Mouse (Mus musculus) embryonic facial prominence, embryonic 15.5 days (tissue): ENCODE results near the gene 1700001C02Rik. TPM values are rescaled to one million over a fixed set of nuclear protein-coding genes. Genes with fewer than 3 reads are reported as not detected.

Source experiments
- ATAC-seq: fragments of 200-750 bp; cut with Nextera tagmentation; 2 replicates; pipeline ENCODE4 v1.8.0; 2017; ENCODE audit warnings: low read depth, moderate TSS enrichment; ENCODE audit not compliant: insufficient number of reproducible peaks, low FRiP score, low TSS enrichment
- H3K27ac ChIP-seq: fragments of 300-500 bp; sonication (generic); replicated peaks from 2 replicates; pipeline ENCODE4 v1.5.1; 2015; ENCODE audit warnings: mild to moderate bottlenecking, inconsistent platforms
- H3K27me3 ChIP-seq: fragments of 300-500 bp; sonication (generic); 2 replicates; pipeline ENCODE4 v1.6.1; 2015; ENCODE audit warnings: inconsistent platforms
- H3K36me3 ChIP-seq: fragments of 300-500 bp; sonication (generic); 2 replicates; pipeline ENCODE4 v1.6.1; 2015; ENCODE audit warnings: mild to moderate bottlenecking, inconsistent platforms
- H3K4me1 ChIP-seq: fragments of 300-500 bp; sonication (generic); 2 replicates; pipeline ENCODE4 v1.6.1; 2015; ENCODE audit warnings: inconsistent platforms
- H3K4me2 ChIP-seq: fragments of 300-500 bp; sonication (generic); replicated peaks from 2 replicates; pipeline ENCODE4 v1.6.1; 2015; ENCODE audit warnings: mild to moderate bottlenecking, inconsistent platforms
- H3K4me3 ChIP-seq: fragments of 300-500 bp; sonication (generic); replicated peaks from 2 replicates; pipeline ENCODE4 v1.5.1; 2015; ENCODE audit warnings: mild to moderate bottlenecking, inconsistent platforms
- H3K9ac ChIP-seq: fragments of 300-500 bp; sonication (generic); 2 replicates; pipeline ENCODE4 v1.6.1; 2015; ENCODE audit warnings: inconsistent platforms
- H3K9me3 ChIP-seq: fragments of 300-500 bp; sonication (generic); replicated peaks from 2 replicates; pipeline ENCODE4 v1.6.1; 2016; ENCODE audit warnings: inconsistent platforms
- WGBS: fragments of 180-500 bp; shearing (Covaris S2); methylation state at CpG from one replicate; pipeline ENCODE4 v1.1.7; 2015; 5-methylcytosine and 5-hydroxymethylcytosine counted together
- polyA plus RNA-seq: library from polyadenylated mRNA; unstranded; fragments of >200 nt; fragmentation: Nextera tagmentation; extraction: Ambion mirVana; gene quantifications from 2 replicates; pipeline ENCODE4 v1.2.1, GENCODE M21; 2015

Gene 1700001C02Rik
- polyA plus RNA-seq, 1 experiment from 2014 or later = 19.1 TPM

GRCm38 (mm10) chr5:30461821-30462220, 4.0 kb upstream of the 1700001C02Rik start, which contains the start of gene Otof:
Gene Otof (minus strand): TSS chr5:30461932.
- Histone ChIP-seq H3K4me3 (no peak within 1 kb of the TSS), H3K27ac (no peak within 1 kb of the TSS), H3K4me1 (peaks cover 21% of the 10 kb centered on the region), H3K36me3 (no peaks in the 10 kb centered on the region), H3K9ac (no peak within 1 kb of the TSS), H3K4me2 (no peak within 1 kb of the TSS), H3K27me3 (peaks cover 21% of the 10 kb centered on the region), H3K9me3 (no peaks in the 10 kb centered on the region)
- peak; percentile 79 for ATAC-seq
- 6% methylated on average over 12 of the region's 12 CpGs for WGBS

DNA sequence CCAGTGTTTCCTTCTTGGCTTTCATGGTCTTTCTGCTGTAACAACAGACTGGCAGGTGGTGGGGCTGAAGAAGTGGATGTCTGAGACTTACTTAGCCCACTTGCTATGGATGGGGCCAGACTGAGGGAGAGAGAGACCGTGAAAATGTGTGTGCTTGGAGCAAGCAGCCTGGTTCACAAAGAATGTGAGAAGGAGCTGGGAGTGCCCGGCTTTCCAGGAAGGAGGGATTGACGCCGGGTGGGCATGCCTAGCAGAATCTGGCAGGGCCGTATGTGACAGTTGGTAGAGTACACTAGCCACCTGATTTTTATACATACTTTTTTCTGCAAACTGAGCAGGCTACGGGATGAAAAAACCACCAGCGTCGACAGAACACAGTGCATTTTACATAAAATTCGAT, 468 bp downstream of the 1700001C02Rik start:
- Histone ChIP-seq H3K27ac (no peak overlapping the region), H3K4me3 (peak overlapping the region; percentile 22), H3K9ac (no peak overlapping the region), H3K27me3 (peaks cover 22% of the 10 kb centered on the region), H3K4me1 (peaks cover 22% of the 10 kb centered on the region), H3K4me2 (peak overlapping the region; percentile 44), H3K9me3 (no peaks in the 10 kb centered on the region), H3K36me3 (no peaks in the 10 kb centered on the region)
- 18% methylated on average over 9 of the region's 9 CpGs for WGBS
- ATAC-seq = no peak

- Histone ChIP-seq H3K4me1 (peaks cover 14% of the 10 kb centered on the region), H3K27ac (no peak overlapping the region), H3K36me3 (no peaks in the 10 kb centered on the region), H3K4me3 (no peak overlapping the region), H3K4me2 (no peak overlapping the region), H3K9ac (no peak overlapping the region), H3K27me3 (peaks cover 9% of the 10 kb centered on the region; the same call in 1 of the 2 replicates), H3K9me3 (no peaks in the 10 kb centered on the region)
- ATAC-seq = no peak
- WGBS = 44% methylated on average over 6 of the region's 6 CpGs
Observed at GRCm38 (mm10) chr5:30470454-30470853, 4.6 kb downstream of the 1700001C02Rik start.

DNA sequence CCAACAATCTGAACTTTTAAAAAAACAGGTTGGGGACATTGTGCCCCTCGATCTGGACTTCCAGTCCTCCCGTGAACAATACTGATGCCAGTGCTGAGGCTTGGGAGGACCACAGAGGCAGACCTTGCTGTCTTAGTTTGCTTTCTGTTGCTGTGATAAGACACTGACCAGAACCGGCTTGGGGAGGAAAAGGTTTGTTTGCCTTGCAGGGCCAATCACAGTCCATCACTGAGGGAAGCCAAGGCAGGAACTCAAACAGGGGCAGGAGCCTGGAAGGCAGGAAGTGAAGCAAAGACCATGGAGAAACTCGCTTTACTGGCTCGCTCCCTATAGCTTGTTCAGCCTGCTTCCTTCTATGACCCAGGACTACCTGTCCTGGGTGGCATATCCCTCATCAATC, 6.3 kb downstream of the 1700001C02Rik start:
- H3K9ac ChIP-seq = no peak overlapping the region
- 70% methylated on average over 5 of the region's 5 CpGs for WGBS
- no peak for ATAC-seq

DNA sequence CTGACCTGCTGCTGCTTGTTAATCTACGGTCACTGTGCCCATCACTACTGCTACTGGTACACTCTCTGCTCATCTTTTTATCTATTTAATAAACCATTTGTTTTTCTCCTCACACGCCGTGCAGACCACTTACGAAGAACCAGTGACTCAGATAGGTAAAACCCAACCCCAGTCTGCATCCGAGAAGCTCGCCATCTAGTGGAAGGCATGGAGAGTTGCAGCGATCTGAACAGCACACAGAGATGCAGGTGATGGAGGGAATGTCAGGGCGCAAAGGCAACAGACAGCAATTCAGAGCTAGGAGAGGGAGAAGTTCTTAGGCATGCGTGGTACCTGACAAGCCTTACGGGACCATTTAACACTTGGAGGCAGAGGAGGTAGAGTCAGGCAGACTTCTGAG, 10.7 kb downstream of the 1700001C02Rik start:
- no peak for ATAC-seq
- no peak overlapping the region for H3K4me2 ChIP-seq
- H3K9ac ChIP-seq = no peak overlapping the region
- no peaks in the 10 kb centered on the region for H3K36me3 ChIP-seq
- WGBS = 38% methylated on average over 10 of the region's 10 CpGs
- H3K4me3 ChIP-seq = no peak overlapping the region
- no peaks in the 10 kb centered on the region for H3K9me3 ChIP-seq
- H3K27ac ChIP-seq = no peak overlapping the region
- H3K27me3 ChIP-seq = no peaks in the 10 kb centered on the region
- no peaks in the 10 kb centered on the region for H3K4me1 ChIP-seq

More for the DNA sequence above, 6.3 kb downstream of the 1700001C02Rik start:
- Histone ChIP-seq H3K27ac (no peak overlapping the region), H3K4me2 (no peak overlapping the region), H3K36me3 (no peaks in the 10 kb centered on the region), H3K4me1 (peaks cover 5% of the 10 kb centered on the region; the same call in 1 of the 2 replicates), H3K27me3 (no peaks in the 10 kb centered on the region), H3K4me3 (no peak overlapping the region), H3K9me3 (no peaks in the 10 kb centered on the region)

GRCm38 (mm10) chr5:30482319-30482718, 16.5 kb downstream of the 1700001C02Rik start:
- Histone ChIP-seq H3K4me1 (0 out of 2 replicates have a peak, but pooled peaks cover 3% of the 10 kb centered on the region), H3K9ac (no peak overlapping the region), H3K27ac (no peak overlapping the region), H3K4me3 (no peak overlapping the region), H3K36me3 (no peaks in the 10 kb centered on the region), H3K9me3 (no peaks in the 10 kb centered on the region), H3K4me2 (no peak overlapping the region), H3K27me3 (no peaks in the 10 kb centered on the region)
- 14% methylated on average over 5 of the region's 5 CpGs for WGBS
- no peak for ATAC-seq

- WGBS = 74% methylated on average over 8 of the region's 8 CpGs
- no peaks in the 10 kb centered on the region for H3K27me3 ChIP-seq
Observed at GRCm38 (mm10) chr5:30483533-30483932, 17.7 kb downstream of the 1700001C02Rik start.

GRCm38 (mm10) chr5:30484591-30484990, 18.7 kb downstream of the 1700001C02Rik start:
- ATAC-seq = no peak
- no peak overlapping the region for H3K4me2 ChIP-seq
- no peak overlapping the region for H3K27ac ChIP-seq
- H3K9ac ChIP-seq = no peak overlapping the region
- WGBS = 64% methylated on average over 5 of the region's 5 CpGs
- H3K4me3 ChIP-seq = no peak overlapping the region
- no peaks in the 10 kb centered on the region for H3K36me3 ChIP-seq
- 0 out of 2 replicates have a peak, but pooled peaks cover 3% of the 10 kb centered on the region for H3K4me1 ChIP-seq
- no peaks in the 10 kb centered on the region for H3K27me3 ChIP-seq
- H3K9me3 ChIP-seq = no peaks in the 10 kb centered on the region

More at GRCm38 (mm10) chr5:30483533-30483932, 17.7 kb downstream of the 1700001C02Rik start:
- Histone ChIP-seq H3K36me3 (no peaks in the 10 kb centered on the region), H3K9me3 (no peaks in the 10 kb centered on the region), H3K4me1 (0 out of 2 replicates have a peak, but pooled peaks cover 3% of the 10 kb centered on the region), H3K27ac (no peak overlapping the region), H3K4me2 (no peak overlapping the region), H3K4me3 (no peak overlapping the region), H3K9ac (no peak overlapping the region)
- no peak for ATAC-seq

GRCm38 (mm10) chr5:30485136-30485535, 19.3 kb downstream of the 1700001C02Rik start:
- H3K27ac ChIP-seq = no peak overlapping the region
- H3K4me1 ChIP-seq = 0 out of 2 replicates have a peak, but pooled peaks cover 3% of the 10 kb centered on the region
- no peak for ATAC-seq
- H3K36me3 ChIP-seq = no peaks in the 10 kb centered on the region
- H3K9me3 ChIP-seq = no peaks in the 10 kb centered on the region
- H3K4me3 ChIP-seq = no peak overlapping the region
- H3K4me2 ChIP-seq = no peak overlapping the region
- WGBS = 67% methylated on average over 6 of the region's 6 CpGs
- no peak overlapping the region for H3K9ac ChIP-seq
- H3K27me3 ChIP-seq = no peaks in the 10 kb centered on the region

- no peak for ATAC-seq
- Histone ChIP-seq H3K4me2 (no peak overlapping the region), H3K9me3 (no peaks in the 10 kb centered on the region), H3K4me1 (no peaks in the 10 kb centered on the region), H3K9ac (no peak overlapping the region), H3K27ac (no peak overlapping the region), H3K4me3 (no peak overlapping the region), H3K27me3 (no peaks in the 10 kb centered on the region), H3K36me3 (no peaks in the 10 kb centered on the region)
Observed at GRCm38 (mm10) chr5:30490215-30490614, 24.4 kb downstream of the 1700001C02Rik start.

- no peak overlapping the region for H3K4me2 ChIP-seq
- 0 out of 2 replicates have a peak overlapping the region, but pooled peaks have one; percentile 22 for H3K27ac ChIP-seq
- no peak overlapping the region for H3K9ac ChIP-seq
- 57% methylated on average over 5 of the region's 5 CpGs for WGBS
- H3K9me3 ChIP-seq = no peaks in the 10 kb centered on the region
- no peaks in the 10 kb centered on the region for H3K36me3 ChIP-seq
- H3K4me3 ChIP-seq = no peak overlapping the region
- H3K4me1 ChIP-seq = no peaks in the 10 kb centered on the region
- H3K27me3 ChIP-seq = no peaks in the 10 kb centered on the region
- ATAC-seq = no peak
Observed at GRCm38 (mm10) chr5:30490845-30491244, 25.0 kb downstream of the 1700001C02Rik start.

DNA sequence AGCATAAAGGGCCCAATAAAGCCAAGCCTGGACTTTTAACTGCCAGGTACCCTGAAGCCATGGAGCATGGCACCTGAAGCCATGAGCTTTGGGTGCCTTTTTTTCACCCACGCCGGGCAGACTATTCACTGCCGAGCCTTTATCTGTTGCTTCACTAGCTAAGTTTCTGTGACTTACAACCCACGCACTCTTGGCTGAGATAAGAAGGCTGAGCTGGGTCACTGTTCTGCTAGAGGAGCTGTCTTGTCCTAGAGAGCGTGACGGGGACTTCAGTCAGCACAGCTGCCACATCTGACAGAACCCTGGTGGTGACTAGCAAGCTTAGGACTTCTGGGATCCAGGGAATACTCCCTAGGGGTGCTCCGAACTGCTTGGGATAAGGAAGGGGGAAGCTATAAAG, 27.9 kb downstream of the 1700001C02Rik start:
- Histone ChIP-seq H3K9me3 (no peaks in the 10 kb centered on the region), H3K9ac (no peak overlapping the region), H3K4me2 (no peak overlapping the region), H3K27ac (no peak overlapping the region), H3K4me3 (no peak overlapping the region), H3K36me3 (no peaks in the 10 kb centered on the region), H3K27me3 (no peaks in the 10 kb centered on the region), H3K4me1 (peaks cover 15% of the 10 kb centered on the region)
- WGBS = 71% methylated on average over 7 of the region's 7 CpGs
- no peak for ATAC-seq
